Mouse (Mus musculus) spleen, adult 2 months (tissue): ENCODE data around the gene Ntm.

Experiments used
- CTCF ChIP-seq: fragments of 200-500 bp; IDR thresholded peaks from 2 replicates; pipeline ENCODE4 v1.5.1; 2011; ENCODE audit warnings: mild to moderate bottlenecking, inconsistent platforms; ENCODE audit not compliant: insufficient read depth, insufficient read length, insufficient replicate concordance; ENCODE audit errors: extremely low read depth
- POLR2A ChIP-seq: fragments of 200-500 bp; IDR thresholded peaks from 2 replicates; pipeline ENCODE4 v1.6.1; 2011; ENCODE audit warnings: low read depth, low read length, inconsistent platforms

DNA sequence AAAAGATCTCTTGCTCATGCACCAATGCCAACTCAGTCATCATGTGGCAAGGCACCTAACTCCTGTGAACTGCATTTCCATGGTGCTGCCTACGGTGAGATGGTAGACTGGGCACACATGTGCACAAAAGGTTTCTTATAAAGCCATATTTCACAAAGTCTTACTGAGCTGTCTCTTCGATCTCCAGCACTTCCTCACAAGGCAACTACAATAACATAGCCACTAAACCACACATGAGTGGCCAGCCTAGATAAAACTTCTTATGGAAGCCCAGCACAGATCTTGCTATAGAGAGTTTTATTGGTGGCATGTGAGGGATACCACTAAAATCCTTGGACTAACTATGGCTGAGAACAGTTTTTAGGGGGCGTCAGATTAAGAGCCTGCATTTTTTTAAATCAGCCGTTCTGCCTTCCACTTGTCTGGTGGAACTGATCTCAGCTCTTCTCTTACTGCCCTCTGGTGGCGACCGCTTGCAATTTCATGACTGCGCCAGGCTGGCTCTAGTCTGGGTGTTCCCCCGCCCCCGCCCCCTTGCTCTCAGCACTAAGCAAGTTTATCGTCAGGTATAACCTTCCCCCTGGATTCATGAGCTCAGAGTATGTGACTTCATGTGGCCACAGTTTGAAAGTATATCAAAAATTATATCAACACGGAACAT is 319.8 kb downstream of the Ntm start:
- TF ChIP-seq POLR2A (no peak), CTCF (peak; percentile 49; the same call in 1 of the 2 replicates)
